22 mouse cellular contexts compared by ENCODE assay signal in the genomic region with DNA sequence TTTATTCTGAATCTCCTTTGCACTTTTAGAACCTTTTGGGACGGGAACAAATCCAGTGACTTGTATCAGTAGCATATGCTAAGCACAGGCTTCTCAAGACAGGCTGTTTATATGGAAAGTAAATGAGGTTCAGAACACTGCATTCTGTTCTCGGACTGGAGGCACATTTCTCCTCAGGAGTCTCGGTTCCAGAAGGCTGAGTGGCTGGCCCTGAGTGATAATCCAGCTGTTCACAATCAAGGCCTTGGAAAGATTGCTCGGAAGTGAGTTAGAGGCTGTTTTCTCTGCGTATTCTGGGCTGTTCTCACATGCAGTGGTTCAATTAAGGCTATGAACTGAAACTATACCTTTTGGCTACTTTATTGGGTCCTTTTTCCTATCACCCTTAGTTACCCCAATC.
DNase-seq lines count a peak whose midpoint lies in the region; ATAC-seq and TF ChIP-seq lines count a peak whose summit lies in the region.
"Had no signal": no experiment of that assay in that cellular context is flagged by ENCODE, and none has a peak within 500 bp of the region (broad histone marks: within the 10 kb centered on the region; RNA-seq: fewer than 3 reads in every experiment).

No protein-coding gene starts in this region.

- no peaks in the 10 kb centered on the region for H3K27me3 ChIP-seq in kidney, embryonic 14.5 days (ENCODE audit: control insufficient read depth, insufficient read depth, low read length)
- H3K27me3 ChIP-seq in limb, embryonic 12.5 days, result peaks cover 32% of the 10 kb centered on the region
- H3K27me3 ChIP-seq in limb, embryonic 10.5 days (ENCODE audit: low read depth, poor library complexity, severe bottlenecking), result peaks cover 44% of the 10 kb centered on the region
- H3K27me3 ChIP-seq in midbrain, embryonic 11.5 days (ENCODE audit: control insufficient read depth, insufficient read depth, low read length), result 0 out of 2 replicates have a peak, but pooled peaks cover 2% of the 10 kb centered on the region
- H3K27me3 ChIP-seq in midbrain, embryonic 14.5 days (ENCODE audit: control insufficient read depth, insufficient read depth, low read length), result no peaks in the 10 kb centered on the region
- no peaks in the 10 kb centered on the region for H3K27me3 ChIP-seq in stomach, postnatal 0 days (ENCODE audit: control insufficient read depth, insufficient read depth, low read length)
- H3K27me3 ChIP-seq in forebrain, embryonic 11.5 days (ENCODE audit: control insufficient read depth, insufficient read depth, low read length), result no peaks in the 10 kb centered on the region; the same call in 1 of the 2 replicates
- H3K27me3 ChIP-seq: neural tube, embryonic 12.5 days had no signal

- WGBS in kidney, embryonic 14.5 days, result 53% methylated on average over 5 of the region's 5 CpGs
- WGBS in limb, embryonic 12.5 days, result 22% methylated on average over 5 of the region's 5 CpGs
- 55% methylated on average over 5 of the region's 5 CpGs for WGBS in limb, embryonic 10.5 days
- WGBS in midbrain, embryonic 11.5 days, result 66% methylated on average over 5 of the region's 5 CpGs
- WGBS in midbrain, embryonic 14.5 days, result 75% methylated on average over 5 of the region's 5 CpGs
- 47% methylated on average over 5 of the region's 5 CpGs for WGBS in stomach, postnatal 0 days
- 62% methylated on average over 5 of the region's 5 CpGs for WGBS in forebrain, embryonic 11.5 days

- H3K9ac ChIP-seq in kidney, embryonic 14.5 days (ENCODE audit: low read depth, low read length), result no peak overlapping the region
- H3K9ac ChIP-seq in limb, embryonic 12.5 days (replicated peaks), result no peak overlapping the region
- H3K9ac ChIP-seq in midbrain, embryonic 11.5 days (ENCODE audit: low read length), result no peak overlapping the region
- H3K9ac ChIP-seq in midbrain, embryonic 14.5 days (replicated peaks; ENCODE audit: low read length), result no peak overlapping the region
- no peak overlapping the region for H3K9ac ChIP-seq in stomach, postnatal 0 days (ENCODE audit: low read length)
- no peak overlapping the region for H3K9ac ChIP-seq in forebrain, embryonic 11.5 days (ENCODE audit: low read length)
- H3K9ac ChIP-seq: forebrain, embryonic 12.5 days; hindbrain, embryonic 14.5 days; liver, postnatal 0 days; midbrain, embryonic 13.5 days had no signal

- no peaks in the 10 kb centered on the region for H3K9me3 ChIP-seq in kidney, embryonic 14.5 days (ENCODE audit: control insufficient read depth, low read length)
- H3K9me3 ChIP-seq in limb, embryonic 12.5 days, result no peaks in the 10 kb centered on the region
- no peaks in the 10 kb centered on the region for H3K9me3 ChIP-seq in limb, embryonic 10.5 days (replicated peaks)
- no peaks in the 10 kb centered on the region for H3K9me3 ChIP-seq in midbrain, embryonic 11.5 days (ENCODE audit: control insufficient read depth, low read length)
- no peaks in the 10 kb centered on the region for H3K9me3 ChIP-seq in midbrain, embryonic 14.5 days (ENCODE audit: control insufficient read depth, low read length)
- H3K9me3 ChIP-seq in stomach, postnatal 0 days (ENCODE audit: control insufficient read depth, low read length), result no peaks in the 10 kb centered on the region
- no peaks in the 10 kb centered on the region for H3K9me3 ChIP-seq in forebrain, embryonic 11.5 days (ENCODE audit: control insufficient read depth, low read length)
- H3K9me3 ChIP-seq: forebrain, embryonic 12.5 days; midbrain, embryonic 13.5 days; neural tube, embryonic 12.5 days had no signal

- no peak for DNase-seq in kidney, postnatal 36 days
- DNase-seq in limb, embryonic 10.5 days (ENCODE audit: low spot score), result no peak
- peak; percentile 41 for DNase-seq in midbrain, embryonic 11.5 days (ENCODE audit: low spot score, missing footprints)
- DNase-seq in midbrain, embryonic 14.5 days, result no peak
- peak; percentile 12 for DNase-seq in stomach, postnatal 0 days (ENCODE audit: low spot score)
- no peak for DNase-seq in forebrain, embryonic 11.5 days (ENCODE audit: low spot score)
- DNase-seq: adrenal gland, adult 8-10 months; cerebellum, adult 11-12 months; cerebellum, postnatal 10 days; kidney, adult 9 months; liver, postnatal 0 days; right cerebral cortex, postnatal 14 days; thymus, postnatal 25 days had no signal

- H3K4me2 ChIP-seq in kidney, embryonic 14.5 days (replicated peaks; ENCODE audit: low read depth, low read length), result no peak overlapping the region
- peak overlapping the region; percentile 47; the same call in 1 of the 2 replicates for H3K4me2 ChIP-seq in limb, embryonic 12.5 days
- no peak overlapping the region for H3K4me2 ChIP-seq in midbrain, embryonic 11.5 days
- no peak overlapping the region for H3K4me2 ChIP-seq in midbrain, embryonic 14.5 days (ENCODE audit: low read length)
- no peak overlapping the region for H3K4me2 ChIP-seq in stomach, postnatal 0 days (replicated peaks; ENCODE audit: low read depth)
- no peak overlapping the region for H3K4me2 ChIP-seq in forebrain, embryonic 11.5 days (ENCODE audit: low read depth, low read length, severe bottlenecking)
- H3K4me2 ChIP-seq: liver, embryonic 11.5 days had no signal

- peaks cover 33% of the 10 kb centered on the region for H3K4me1 ChIP-seq in kidney, embryonic 14.5 days (ENCODE audit: control insufficient read depth, insufficient read depth, low read length)
- peaks cover 59% of the 10 kb centered on the region for H3K4me1 ChIP-seq in limb, embryonic 12.5 days (replicated peaks)
- peaks cover 51% of the 10 kb centered on the region for H3K4me1 ChIP-seq in limb, embryonic 10.5 days
- H3K4me1 ChIP-seq in midbrain, embryonic 11.5 days (ENCODE audit: control insufficient read depth, insufficient read depth, low read length), result peaks cover 20% of the 10 kb centered on the region
- H3K4me1 ChIP-seq in midbrain, embryonic 14.5 days (ENCODE audit: control insufficient read depth, insufficient read depth, low read length), result peaks cover 15% of the 10 kb centered on the region
- peaks cover 6% of the 10 kb centered on the region; the same call in 1 of the 2 replicates for H3K4me1 ChIP-seq in stomach, postnatal 0 days (replicated peaks; ENCODE audit: control insufficient read depth, insufficient read depth)
- H3K4me1 ChIP-seq in forebrain, embryonic 11.5 days (replicated peaks; ENCODE audit: control insufficient read depth, insufficient read depth, low read length), result peaks cover 20% of the 10 kb centered on the region

- peak overlapping the region; percentile 11; the same call in 1 of the 2 replicates for H3K27ac ChIP-seq in kidney, embryonic 14.5 days (ENCODE audit: low read depth, low read length)
- peak overlapping the region; percentile 50; the same call in 1 of the 2 replicates for H3K27ac ChIP-seq in limb, embryonic 12.5 days
- H3K27ac ChIP-seq in limb, embryonic 10.5 days, result no peak overlapping the region
- H3K27ac ChIP-seq in midbrain, embryonic 11.5 days (ENCODE audit: low read depth, low read length), result no peak overlapping the region
- H3K27ac ChIP-seq in midbrain, embryonic 14.5 days (replicated peaks; ENCODE audit: low read depth, low read length), result no peak overlapping the region
- H3K27ac ChIP-seq in stomach, postnatal 0 days (replicated peaks), result no peak overlapping the region
- no peak overlapping the region for H3K27ac ChIP-seq in forebrain, embryonic 11.5 days (ENCODE audit: low read depth, low read length)
- H3K27ac ChIP-seq: forebrain, embryonic 12.5 days; hindbrain, embryonic 14.5 days; midbrain, embryonic 13.5 days; neural tube, embryonic 12.5 days had no signal

- no peaks in the 10 kb centered on the region for H3K36me3 ChIP-seq in kidney, embryonic 14.5 days (ENCODE audit: control insufficient read depth, insufficient read depth, low read length)
- no peaks in the 10 kb centered on the region for H3K36me3 ChIP-seq in limb, embryonic 12.5 days
- no peaks in the 10 kb centered on the region for H3K36me3 ChIP-seq in limb, embryonic 10.5 days
- H3K36me3 ChIP-seq in midbrain, embryonic 11.5 days (ENCODE audit: control insufficient read depth, insufficient read depth, low read length), result no peaks in the 10 kb centered on the region
- no peaks in the 10 kb centered on the region for H3K36me3 ChIP-seq in midbrain, embryonic 14.5 days (ENCODE audit: control insufficient read depth, insufficient read depth, low read length)
- no peaks in the 10 kb centered on the region for H3K36me3 ChIP-seq in stomach, postnatal 0 days (ENCODE audit: control insufficient read depth, insufficient read depth, low read length)
- no peaks in the 10 kb centered on the region for H3K36me3 ChIP-seq in forebrain, embryonic 11.5 days (ENCODE audit: control insufficient read depth, insufficient read depth, low read length)
- H3K36me3 ChIP-seq: forebrain, embryonic 12.5 days; midbrain, embryonic 13.5 days; neural tube, embryonic 12.5 days had no signal

- TF ChIP-seq EP300 in stomach, postnatal 0 days (optimal IDR thresholded peaks at IDR 0.05), result no peak

- no peak overlapping the region for H3K4me3 ChIP-seq in kidney, embryonic 14.5 days (ENCODE audit: low read length)
- H3K4me3 ChIP-seq in limb, embryonic 12.5 days (replicated peaks), result no peak overlapping the region
- H3K4me3 ChIP-seq in limb, embryonic 10.5 days, result no peak overlapping the region
- H3K4me3 ChIP-seq in midbrain, embryonic 11.5 days (ENCODE audit: low read depth, low read length), result no peak overlapping the region
- no peak overlapping the region for H3K4me3 ChIP-seq in midbrain, embryonic 14.5 days (replicated peaks; ENCODE audit: low read depth, low read length)
- no peak overlapping the region for H3K4me3 ChIP-seq in stomach, postnatal 0 days (ENCODE audit: low read depth, low read length)
- H3K4me3 ChIP-seq in forebrain, embryonic 11.5 days (ENCODE audit: low read depth, low read length), result no peak overlapping the region
- H3K4me3 ChIP-seq: forebrain, embryonic 12.5 days; midbrain, embryonic 13.5 days; neural tube, embryonic 12.5 days had no signal

- ATAC-seq in kidney, embryonic 14.5 days (ENCODE audit: low FRiP score, low TSS enrichment), result no peak
- no peak for ATAC-seq in limb, embryonic 12.5 days (ENCODE audit: insufficient number of reproducible peaks, insufficient read depth, low FRiP score, low TSS enrichment, low read depth)
- ATAC-seq in midbrain, embryonic 11.5 days (ENCODE audit: low FRiP score), result no peak
- no peak for ATAC-seq in midbrain, embryonic 14.5 days (ENCODE audit: low FRiP score, low TSS enrichment)
- no peak for ATAC-seq in stomach, postnatal 0 days (ENCODE audit: low FRiP score, low TSS enrichment)
- ATAC-seq in forebrain, embryonic 11.5 days (replicated peaks; ENCODE audit: low FRiP score), result no peak
- ATAC-seq: activated CD4-positive, CD25-positive, alpha-beta regulatory T cell, adult 4 months; inflammation-experienced regulatory T-cells, adult 6 months; liver, postnatal 0 days; midbrain, embryonic 13.5 days had no signal

- no peak for TF ChIP-seq CTCF in stomach, postnatal 0 days (IDR thresholded peaks at IDR 0.05; ENCODE audit: low read depth)

Comparison
In these comparisons a context has a peak if more than half of its experiments do, and no peak if none do; other contexts are left out.
1. H3K27ac ChIP-seq: peak in kidney, embryonic 14.5 days (single experiment) and limb, embryonic 12.5 days (single experiment); none in limb, embryonic 10.5 days (single experiment), midbrain, embryonic 11.5 days (single experiment), midbrain, embryonic 14.5 days (single experiment), stomach, postnatal 0 days (single experiment) and forebrain, embryonic 11.5 days (single experiment).
2. DNase-seq: peak in midbrain, embryonic 11.5 days (single experiment) and stomach, postnatal 0 days (single experiment); none in kidney, postnatal 36 days (0 of 2), limb, embryonic 10.5 days (single experiment), midbrain, embryonic 14.5 days (single experiment) and forebrain, embryonic 11.5 days (single experiment).